Mouse (Mus musculus): ENCODE measurements at regions not wholly inside any gene's neighbourhood (a gene's known extent, or its start where the extent isn't known, plus 50 kb on each side); places are given as distances from the start of the nearest gene placed in this dataset.

- TF ChIP-seq CTCF (IDR thresholded peaks at IDR 0.05) (no peak), POLR2A (IDR thresholded peaks at IDR 0.05; ENCODE audit: insufficient read depth, low read depth, low read length) (no peak), EP300 (IDR thresholded peaks at IDR 0.05; ENCODE audit: insufficient read depth, low read depth, low read length) (no peak)
These were observed 297.4 kb upstream of the Id2 start for GRCm38 (mm10) chr12:25394326-25394725.
